Mouse (Mus musculus) layer of hippocampus, adult 6 months (tissue): ENCODE measurements around the gene Tmem131l. TPM values are rescaled to one million over a fixed set of nuclear protein-coding genes. Genes with fewer than 3 reads are reported as not detected.

ENCODE experiments used
- long read RNA-seq, 2 experiments: library from polyadenylated mRNA; unstranded; transcript quantifications; one replicate each; pipeline ENCODE4 v2.0.0; 2019 to 2020
- polyA plus RNA-seq: library from polyadenylated mRNA; unstranded; fragments of <200 nt; fragmentation: Nextera tagmentation; gene quantifications from 2 replicates; pipeline ENCODE4 v1.2.3, GENCODE M21; 2021

Gene Tmem131l
- 2.7 and 2.9 TPM in 2 replicates for polyA plus RNA-seq
- long read RNA-seq, experiment 1, full-length matches to known transcripts = 1 of 11 reads
- long read RNA-seq, experiment 1, partial matches to known transcripts = 8 of 11 reads
- long read RNA-seq, experiment 1, other reads (novel, unspliced or antisense) = 2 of 11 reads
- long read RNA-seq, experiment 2, full-length matches to known transcripts = 9 of 29 reads
- long read RNA-seq, experiment 2, partial matches to known transcripts = 4 of 29 reads
- long read RNA-seq, experiment 2, other reads (novel, unspliced or antisense) = 16 of 29 reads

DNA sequence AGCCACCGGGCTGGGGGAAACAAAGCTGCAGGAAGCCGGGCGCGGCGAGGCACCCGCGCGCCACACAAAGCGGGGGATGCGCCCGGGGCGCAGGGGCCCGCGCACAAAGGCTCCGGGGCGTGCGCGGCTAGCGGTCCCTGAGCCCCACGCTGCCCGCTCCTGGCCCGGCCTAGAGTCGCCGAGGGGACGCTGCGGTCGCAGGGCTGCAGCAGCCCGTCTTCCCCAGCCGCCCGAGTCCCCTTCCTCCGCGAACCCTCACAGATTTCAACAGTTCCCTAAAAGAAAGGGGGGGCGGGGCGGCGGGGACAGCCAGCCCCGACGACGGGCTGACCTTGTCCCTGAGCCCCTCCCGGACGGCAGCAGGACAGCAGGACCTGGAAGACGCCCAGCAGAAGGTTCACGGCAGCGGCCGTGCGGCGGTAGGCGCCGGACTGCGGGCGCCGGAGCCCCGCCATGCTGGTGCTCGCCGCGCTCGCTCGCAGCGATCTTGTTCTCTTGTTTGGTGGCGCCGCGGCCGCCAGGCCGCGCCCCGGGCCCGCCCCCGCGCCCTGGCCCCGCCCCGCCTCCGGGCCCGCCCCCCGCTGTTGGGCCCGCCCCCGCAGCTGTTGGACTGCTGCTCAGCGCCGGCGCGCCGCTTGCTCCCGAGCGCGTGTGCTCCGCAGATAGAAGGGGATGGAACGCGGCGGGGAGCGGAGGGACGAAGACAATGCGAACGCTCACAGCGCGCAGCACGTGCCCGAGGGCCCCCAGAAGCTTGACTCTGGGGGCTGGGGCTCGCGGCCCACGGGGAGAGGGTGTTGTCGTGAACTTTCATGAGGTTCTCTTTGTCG, at the start of gene Tmem131l:
Gene Tmem131l (minus strand): TSS at position 530 of the 830 bp plus-strand sequence.

Other genes with a start within 250 kb of the Tmem131l start
- 1.1 and 1.6 TPM in 2 replicates for gene Tlr2, start 198.4 kb downstream of the Tmem131l start, polyA plus RNA-seq
- 1.4 and 1.9 TPM in 2 replicates for gene Mnd1, start 115.6 kb upstream of the Tmem131l start, polyA plus RNA-seq
- gene Gm6525, start 133.9 kb upstream of the Tmem131l start, polyA plus RNA-seq = not detected in 2 replicates